Mouse (Mus musculus) heart, embryonic 11.5 days (tissue): Measurements from ENCODE around the gene Arhgap45. TPM values are rescaled to one million over a fixed set of nuclear protein-coding genes. Genes with fewer than 3 reads are reported as not detected.

Source experiments
- ATAC-seq: fragments of 200-750 bp; cut with Nextera tagmentation; replicated peaks from 2 replicates; pipeline ENCODE4 v1.8.0; 2017; ENCODE audit warnings: moderate library complexity; ENCODE audit not compliant: insufficient number of reproducible peaks, low FRiP score, low TSS enrichment
- H3K27ac ChIP-seq: fragments of 300-500 bp; sonication (generic); 2 replicates; pipeline ENCODE4 v1.5.1; 2014; ENCODE audit warnings: mild to moderate bottlenecking, low read depth, low read length
- H3K27me3 ChIP-seq: fragments of 300-500 bp; sonication (generic); 2 replicates; pipeline ENCODE4 v1.6.1; 2014; ENCODE audit warnings: mild to moderate bottlenecking, low read length, mixed read lengths; ENCODE audit not compliant: control insufficient read depth, insufficient read depth
- H3K36me3 ChIP-seq: fragments of 300-500 bp; sonication (generic); 2 replicates; pipeline ENCODE4 v1.6.1; 2014; ENCODE audit warnings: mild to moderate bottlenecking, low read length, moderate library complexity, mixed read lengths; ENCODE audit not compliant: control insufficient read depth, insufficient read depth
- H3K4me1 ChIP-seq: fragments of 300-500 bp; sonication (generic); 2 replicates; pipeline ENCODE4 v1.6.1; 2014; ENCODE audit warnings: low read length; ENCODE audit not compliant: control insufficient read depth, insufficient read depth
- H3K4me2 ChIP-seq: fragments of 300-500 bp; sonication (generic); 2 replicates; pipeline ENCODE4 v1.6.1; 2014; ENCODE audit warnings: mild to moderate bottlenecking, moderate library complexity
- H3K4me3 ChIP-seq: fragments of 300-500 bp; sonication (generic); 2 replicates; pipeline ENCODE4 v1.5.1; 2014; ENCODE audit warnings: low read depth, low read length
- H3K9ac ChIP-seq: fragments of 300-500 bp; sonication (generic); 2 replicates; pipeline ENCODE4 v1.6.1; 2014; ENCODE audit warnings: mild to moderate bottlenecking, low read depth, low read length, moderate library complexity
- H3K9me3 ChIP-seq: fragments of 300-500 bp; sonication (generic); replicated peaks from 2 replicates; pipeline ENCODE4 v1.6.1; 2016; ENCODE audit warnings: low read length; ENCODE audit not compliant: control insufficient read depth
- WGBS: fragments of 180-500 bp; shearing (Covaris S2); extraction: QIAGEN DNeasy Blood & Tissue Kit; methylation state at CpG from one replicate; pipeline ENCODE4 v1.1.7; 2014; ENCODE audit not compliant: insufficient replicate concordance; 5-methylcytosine and 5-hydroxymethylcytosine counted together
- polyA plus RNA-seq: library from polyadenylated mRNA; unstranded; fragments of >200 nt; fragmentation: Nextera tagmentation; extraction: Ambion mirVana; gene quantifications from 2 replicates; pipeline ENCODE4 v1.2.1, GENCODE M21; 2014

Gene Arhgap45
- polyA plus RNA-seq, 1 experiment from 2014 or later: 6.2 TPM

- Histone ChIP-seq H3K4me1 (peaks cover 35% of the 10 kb centered on the region), H3K4me3 (no peak overlapping the region), H3K9ac (no peak overlapping the region), H3K36me3 (no peaks in the 10 kb centered on the region), H3K4me2 (no peak overlapping the region), H3K9me3 (no peaks in the 10 kb centered on the region; the same call in 1 of the 2 replicates), H3K27me3 (no peaks in the 10 kb centered on the region), H3K27ac (peak overlapping the region; percentile 10; the same call in 1 of the 2 replicates)
- 27% methylated on average over 3 of the region's 3 CpGs for WGBS
- no peak for ATAC-seq
Measured at GRCm38 (mm10) chr10:80048834-80049233, 32.4 kb downstream of the Arhgap45 start.

- H3K4me1 ChIP-seq: peaks cover 40% of the 10 kb centered on the region
- no peak overlapping the region for H3K27ac ChIP-seq
- H3K4me3 ChIP-seq: no peak overlapping the region
- no peak overlapping the region for H3K4me2 ChIP-seq
- no peak overlapping the region for H3K9ac ChIP-seq
- ATAC-seq: no peak
- H3K9me3 ChIP-seq: no peaks in the 10 kb centered on the region; the same call in 1 of the 2 replicates
- WGBS: 37% methylated on average over 6 of the region's 6 CpGs
- no peaks in the 10 kb centered on the region for H3K36me3 ChIP-seq
- H3K27me3 ChIP-seq: no peaks in the 10 kb centered on the region
Measured at GRCm38 (mm10) chr10:80050244-80050643, 33.8 kb downstream of the Arhgap45 start.

- no peak for ATAC-seq
- peak overlapping the region; percentile 41 for H3K27ac ChIP-seq
- no peak overlapping the region for H3K4me3 ChIP-seq
- no peaks in the 10 kb centered on the region; the same call in 1 of the 2 replicates for H3K9me3 ChIP-seq
- peaks cover 47% of the 10 kb centered on the region for H3K4me1 ChIP-seq
- 33% methylated on average over 15 of the region's 15 CpGs for WGBS
- H3K9ac ChIP-seq: 0 out of 2 replicates have a peak overlapping the region, but pooled peaks have one; percentile 36
- no peaks in the 10 kb centered on the region for H3K27me3 ChIP-seq
- no peak overlapping the region for H3K4me2 ChIP-seq
- no peaks in the 10 kb centered on the region; the same call in 1 of the 2 replicates for H3K36me3 ChIP-seq
Measured at GRCm38 (mm10) chr10:80050885-80051617, 34.6 kb downstream of the Arhgap45 start.

GRCm38 (mm10) chr10:80051618-80052373, 35.3 kb downstream of the Arhgap45 start:
- Histone ChIP-seq H3K27me3 (no peaks in the 10 kb centered on the region), H3K36me3 (peaks cover 4% of the 10 kb centered on the region), H3K4me1 (peaks cover 47% of the 10 kb centered on the region), H3K9me3 (no peaks in the 10 kb centered on the region; the same call in 1 of the 2 replicates), H3K4me3 (no peak overlapping the region), H3K9ac (peak overlapping the region; percentile 2; the same call in 1 of the 2 replicates), H3K4me2 (0 out of 2 replicates have a peak overlapping the region, but pooled peaks have one; percentile 12), H3K27ac (peak overlapping the region; percentile 41)
- no peak for ATAC-seq
- 26% methylated on average over 14 of the region's 14 CpGs for WGBS

- WGBS: 83% methylated on average over 5 of the region's 5 CpGs
- Histone ChIP-seq H3K9ac (peak overlapping the region; percentile 67; the same call in 1 of the 2 replicates), H3K27me3 (no peaks in the 10 kb centered on the region), H3K9me3 (no peaks in the 10 kb centered on the region; the same call in 1 of the 2 replicates), H3K4me3 (no peak overlapping the region), H3K4me1 (peaks cover 47% of the 10 kb centered on the region), H3K36me3 (peaks cover 6% of the 10 kb centered on the region), H3K4me2 (peak overlapping the region; percentile 66; the same call in 1 of the 2 replicates), H3K27ac (peak overlapping the region; percentile 41)
- no peak for ATAC-seq
Measured at GRCm38 (mm10) chr10:80052374-80052764, 35.9 kb downstream of the Arhgap45 start.

GRCm38 (mm10) chr10:80053259-80053780, 36.9 kb downstream of the Arhgap45 start:
- peaks cover 39% of the 10 kb centered on the region for H3K4me1 ChIP-seq
- H3K4me3 ChIP-seq: peak overlapping the region; percentile 93
- H3K36me3 ChIP-seq: peaks cover 12% of the 10 kb centered on the region
- H3K27ac ChIP-seq: peak overlapping the region; percentile 99
- peak overlapping the region; percentile 88 for H3K4me2 ChIP-seq
- WGBS: under 1% methylated on average over 47 of the region's 47 CpGs
- ATAC-seq: peak; percentile 93
- H3K9me3 ChIP-seq: no peaks in the 10 kb centered on the region; the same call in 1 of the 2 replicates
- H3K9ac ChIP-seq: peak overlapping the region; percentile 99
- H3K27me3 ChIP-seq: no peaks in the 10 kb centered on the region

GRCm38 (mm10) chr10:80053831-80054815, 37.7 kb downstream of the Arhgap45 start:
- H3K4me2 ChIP-seq: peak overlapping the region; percentile 88
- peak; percentile 29 for ATAC-seq
- H3K27ac ChIP-seq: peak overlapping the region; percentile 99
- peaks cover 12% of the 10 kb centered on the region for H3K36me3 ChIP-seq
- WGBS: 1% methylated on average over 68 of the region's 77 CpGs
- peaks cover 31% of the 10 kb centered on the region for H3K4me1 ChIP-seq
- H3K4me3 ChIP-seq: peak overlapping the region; percentile 93
- H3K9me3 ChIP-seq: no peaks in the 10 kb centered on the region; the same call in 1 of the 2 replicates
- H3K27me3 ChIP-seq: no peaks in the 10 kb centered on the region
- H3K9ac ChIP-seq: peak overlapping the region; percentile 99
